Mouse (Mus musculus) lung, postnatal 0 days (tissue): ENCODE data around the gene Gpank1.

Experiments
- CTCF ChIP-seq: IDR thresholded peaks from 2 replicates; pipeline ENCODE4 v1.5.1; 2016; ENCODE audit warnings: antibody characterized with exemption, mild to moderate bottlenecking
- EP300 ChIP-seq: IDR thresholded peaks from 2 replicates; pipeline ENCODE4 v1.6.1; 2016; ENCODE audit warnings: antibody characterized with exemption, mild to moderate bottlenecking, control low read depth

- TF ChIP-seq CTCF: no peak
- no peak for TF ChIP-seq EP300
Measured at GRCm38 (mm10) chr17:35152121-35152520, 30.9 kb downstream of the Gpank1 start.
